Mouse (Mus musculus) CH12.LX (cell line): Measurements from ENCODE around the gene Atp5d.

Source experiments
- CTCF ChIP-seq, 2 experiments: IDR thresholded peaks in 1 of 2; conservative IDR thresholded peaks in 1 of 2; 2 replicates each; pipeline ENCODE4 v1.5.1; 2011 to 2012; ENCODE audit warnings: low read depth in 2 of 2, low read length in 2 of 2, improper control_type of control experiment in 1 of 2, inconsistent platforms in 1 of 2, mild to moderate bottlenecking in 1 of 2, moderate library complexity in 1 of 2
- ELF1 ChIP-seq: IDR thresholded peaks from 2 replicates; pipeline ENCODE4 v1.6.1; 2014; ENCODE audit warnings: low read depth, mild to moderate bottlenecking, inconsistent platforms, low read length, improper control_type of control experiment
- EP300 ChIP-seq: IDR thresholded peaks from 2 replicates; pipeline ENCODE4 v1.6.1; 2011; ENCODE audit warnings: low read length, improper control_type of control experiment
- MAFK ChIP-seq: IDR thresholded peaks from 2 replicates; pipeline ENCODE4 v1.6.1; 2011; ENCODE audit warnings: low read length, improper control_type of control experiment; ENCODE audit not compliant: insufficient replicate concordance
- MYC ChIP-seq: IDR thresholded peaks from 2 replicates; pipeline ENCODE4 v1.6.1; 2011; ENCODE audit warnings: low read depth, mild to moderate bottlenecking, improper control_type of control experiment, low read length
- UBTF ChIP-seq: IDR thresholded peaks from 2 replicates; pipeline ENCODE4 v1.6.1; 2012; ENCODE audit warnings: low read depth, mild to moderate bottlenecking, inconsistent platforms, low read length, improper control_type of control experiment, moderate library complexity

DNA sequence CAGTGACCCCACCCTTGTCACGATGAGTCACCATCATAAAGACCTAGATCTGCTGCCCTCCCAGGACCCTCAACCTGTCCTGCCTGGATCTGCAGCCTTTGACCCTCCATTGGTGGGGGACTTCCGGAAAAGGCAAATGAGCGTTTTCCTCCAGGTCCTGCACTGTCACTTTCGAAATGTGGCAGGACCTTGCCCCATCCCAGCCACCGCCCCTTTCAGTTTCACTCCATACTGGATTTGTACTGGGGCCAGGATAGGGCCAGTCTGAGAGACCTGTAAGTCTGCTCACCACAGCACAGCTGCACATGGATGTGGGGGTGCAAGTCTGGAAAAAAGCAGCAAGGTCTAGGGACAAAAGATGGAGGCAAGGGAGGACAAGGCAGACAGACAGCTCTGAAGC, 39.8 kb upstream of the Atp5d start:
- no peak for TF ChIP-seq EP300
- TF ChIP-seq UBTF, result no peak
- TF ChIP-seq ELF1, result no peak
- no peak for TF ChIP-seq CTCF (conservative IDR thresholded peaks at IDR 0.05 in 1 of 2, IDR thresholded peaks at IDR 0.05 in 1 of 2; ENCODE audit: low read depth in 2 of 2, low read length in 2 of 2)
- no peak for TF ChIP-seq MAFK
- no peak for TF ChIP-seq MYC
